Mouse (Mus musculus): ENCODE data around the gene Mgp.

The Mgp gene

DNA sequence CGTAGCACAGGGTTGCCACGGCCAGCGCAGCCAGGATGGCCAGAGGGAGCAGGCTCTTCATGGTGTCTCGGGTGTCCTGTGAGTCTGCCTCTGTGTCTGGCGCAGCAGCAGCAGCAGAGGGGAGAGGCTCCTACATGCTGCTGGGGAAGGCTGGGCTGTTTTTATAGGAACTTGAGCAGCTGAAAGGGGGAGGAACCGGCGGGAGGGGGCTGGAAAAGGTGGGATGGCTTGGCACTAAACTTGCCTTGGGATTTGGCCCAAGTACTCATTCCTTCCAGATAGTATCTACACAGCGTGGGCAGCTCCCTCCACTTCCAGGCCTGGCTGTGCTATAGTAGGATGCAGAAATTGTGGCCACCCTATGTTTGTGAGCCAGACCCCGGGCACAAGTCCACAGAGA, at the start of gene Mgp:
TSS of gene Mgp (minus strand) at position 154 of the 400 bp plus-strand sequence.
- peak; percentile 91 for DNase-seq (ENCODE audit: low read depth)

DNA sequence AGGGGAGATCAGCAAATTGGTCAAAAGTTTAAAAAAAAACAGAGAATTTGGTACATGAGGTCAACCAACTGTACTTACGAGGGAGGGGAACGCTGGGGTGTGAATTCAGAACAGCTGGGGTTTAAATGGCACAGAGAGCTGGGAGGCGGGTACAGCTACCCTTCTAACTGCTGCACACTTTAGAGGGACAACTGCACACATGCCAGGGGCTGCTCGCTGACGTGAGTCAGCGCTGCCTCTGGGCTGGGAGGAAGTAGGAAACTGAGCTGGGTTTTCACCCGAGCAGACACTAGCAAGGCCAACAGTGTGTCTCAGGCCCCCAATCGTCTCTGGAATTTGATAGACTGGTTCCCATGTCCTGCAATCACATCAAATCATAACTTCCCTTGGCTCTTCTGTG, 49.4 kb upstream of the Mgp start:
- DNase-seq (ENCODE audit: low read depth), result no peak

DNA sequence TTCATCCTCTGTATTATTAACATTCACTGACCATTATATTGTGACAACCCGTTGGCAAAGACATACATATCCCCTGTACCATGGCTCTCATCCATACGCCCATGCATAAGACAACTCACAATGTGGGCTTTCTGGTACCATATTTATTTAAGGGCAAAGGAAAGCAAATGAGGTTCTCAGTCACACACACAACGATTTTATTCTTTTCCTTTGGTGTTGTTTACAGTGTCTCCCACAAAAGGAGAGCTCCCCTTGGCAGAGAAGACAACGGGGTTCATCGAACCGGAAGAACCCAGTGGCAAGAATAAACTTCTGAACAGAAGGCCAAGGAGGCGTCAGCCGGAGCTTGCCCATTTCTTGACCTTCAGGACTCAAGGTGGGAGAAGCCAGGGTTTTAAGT, 47.9 kb upstream of the Mgp start, which contains the start of gene Pde6h:
TSS of gene Pde6h (plus strand) at position 301 of the 400 bp plus-strand sequence.
- no peak for DNase-seq (ENCODE audit: low read depth)

DNA sequence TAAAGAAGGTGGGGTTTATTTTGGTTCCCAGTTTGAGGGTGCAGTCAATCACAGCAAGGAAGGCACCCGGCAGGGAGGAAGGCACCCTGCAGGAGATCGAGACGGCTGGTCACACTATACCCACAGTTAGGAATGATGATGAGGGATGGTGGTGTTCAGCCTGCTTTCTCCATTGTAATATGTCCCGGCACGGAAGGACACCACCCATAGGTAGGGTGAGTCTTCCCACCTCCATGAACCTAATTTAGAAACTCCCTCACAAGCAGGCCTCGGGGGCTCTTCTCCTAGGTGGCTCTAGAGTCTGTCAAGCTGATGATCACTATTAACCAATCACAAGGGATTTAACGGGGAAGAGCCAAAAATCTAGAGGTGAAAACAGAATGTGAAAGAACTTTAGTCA, 47.2 kb upstream of the Mgp start:
- no peak for DNase-seq (ENCODE audit: low read depth)

DNA sequence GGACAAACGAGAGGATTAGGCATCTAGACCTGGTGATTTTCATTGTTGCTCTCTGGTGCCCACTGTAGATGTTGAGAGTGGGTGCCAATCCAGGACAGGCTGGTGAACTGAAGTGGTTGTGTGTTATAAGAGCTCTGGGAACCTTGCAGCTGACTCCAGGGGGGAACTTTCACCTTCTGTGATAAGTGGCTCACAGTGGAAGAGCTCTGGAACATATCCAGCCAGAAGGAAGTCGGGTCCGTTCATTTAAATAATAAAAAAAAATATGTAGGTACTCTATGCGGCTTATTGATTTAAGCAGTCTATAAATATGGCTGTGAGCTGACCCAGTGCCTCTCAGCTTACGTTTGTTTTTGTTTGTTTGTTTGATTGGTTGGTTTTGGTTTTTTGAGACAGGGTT, 46.5 kb upstream of the Mgp start, which contains the start of gene Erp27:
TSS of gene Erp27 (minus strand) at position 101 of the 400 bp plus-strand sequence.
- DNase-seq (ENCODE audit: low read depth), result no peak

DNA sequence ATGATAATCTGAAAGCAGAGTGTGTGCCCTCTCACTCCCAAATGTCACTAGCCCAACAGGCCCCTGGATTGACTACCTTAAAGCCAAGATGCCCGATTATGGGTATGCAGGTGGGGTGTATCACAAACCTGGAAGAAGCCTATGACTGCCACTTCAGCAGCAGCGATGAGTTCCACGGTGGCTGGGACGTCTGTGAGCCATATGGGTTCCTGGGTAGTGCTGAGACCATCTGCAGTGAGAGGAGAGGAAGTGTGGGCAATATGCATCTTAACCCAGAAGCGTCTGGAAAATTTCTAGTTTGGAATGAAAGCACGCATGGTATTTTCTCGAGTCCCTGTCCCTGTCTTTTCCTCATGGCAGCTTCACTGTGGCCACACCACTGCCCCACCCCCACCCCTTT, 46.0 kb upstream of the Mgp start:
- DNase-seq (ENCODE audit: low read depth), result no peak

DNA sequence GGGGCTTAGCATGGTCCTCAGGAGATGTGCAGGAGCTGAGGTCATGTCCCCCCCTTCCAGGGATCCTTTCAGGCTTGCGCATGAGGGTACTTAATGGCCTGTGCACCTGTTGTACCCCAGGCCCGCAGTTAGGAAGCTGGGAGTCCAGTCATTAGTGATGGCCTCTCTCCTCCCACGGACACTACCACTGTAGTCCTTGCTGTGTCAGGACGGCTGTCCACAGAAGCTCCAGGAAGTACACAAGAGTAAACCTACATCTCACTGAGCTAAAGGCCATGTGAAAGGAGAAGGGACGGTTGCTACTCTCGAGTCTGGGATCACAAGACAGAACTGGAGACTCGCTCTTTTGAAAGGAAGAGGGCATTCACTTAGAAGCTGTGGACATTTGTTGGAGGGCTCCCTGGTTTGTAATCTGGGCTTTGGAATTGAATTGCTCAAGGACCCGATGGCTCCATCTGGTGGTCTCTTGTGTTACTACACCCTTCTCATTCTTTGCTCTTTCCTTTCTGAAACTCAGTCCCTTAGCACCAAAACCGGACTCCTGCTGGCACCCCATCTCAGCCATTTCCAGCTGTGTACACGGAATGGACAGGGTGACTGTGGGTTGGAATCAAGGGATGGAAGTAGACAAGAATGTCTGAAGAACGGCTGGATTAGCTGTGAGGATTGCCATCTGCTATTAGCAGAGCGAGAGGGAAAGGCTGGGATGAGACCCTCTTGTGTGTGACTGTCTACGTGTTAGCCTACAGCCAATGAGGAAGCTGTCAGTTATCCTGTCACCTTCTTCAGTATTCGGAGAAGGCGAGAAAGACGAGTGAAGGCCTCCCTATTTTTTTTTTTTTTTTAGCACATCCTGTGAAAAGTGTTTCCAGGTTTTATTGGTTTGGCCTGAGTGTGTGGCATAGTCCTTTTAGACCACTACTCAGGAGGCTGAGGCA, 45.0 kb upstream of the Mgp start:
- DNase-seq (ENCODE audit: low read depth), result peak; percentile 59

DNA sequence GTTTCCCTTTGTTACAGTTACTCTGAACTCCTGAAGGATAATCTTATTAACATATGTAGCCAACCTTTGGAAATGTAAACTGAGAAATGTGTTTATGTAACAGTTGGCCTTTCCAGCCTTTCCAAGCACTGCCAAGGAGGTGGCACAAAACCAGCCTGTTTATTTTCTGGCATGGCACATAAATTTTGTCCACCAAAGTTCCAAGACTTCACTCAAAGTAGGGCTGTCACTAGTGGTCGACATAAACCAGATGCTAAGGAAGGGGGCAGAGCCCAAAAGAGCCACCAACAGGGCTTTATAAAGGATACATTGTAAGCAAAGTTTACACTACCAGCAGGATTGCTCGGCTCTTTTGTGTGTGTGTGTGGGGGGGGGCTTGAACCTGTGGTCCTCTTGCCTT, 42.3 kb upstream of the Mgp start:
- no peak for DNase-seq (ENCODE audit: low read depth)

DNA sequence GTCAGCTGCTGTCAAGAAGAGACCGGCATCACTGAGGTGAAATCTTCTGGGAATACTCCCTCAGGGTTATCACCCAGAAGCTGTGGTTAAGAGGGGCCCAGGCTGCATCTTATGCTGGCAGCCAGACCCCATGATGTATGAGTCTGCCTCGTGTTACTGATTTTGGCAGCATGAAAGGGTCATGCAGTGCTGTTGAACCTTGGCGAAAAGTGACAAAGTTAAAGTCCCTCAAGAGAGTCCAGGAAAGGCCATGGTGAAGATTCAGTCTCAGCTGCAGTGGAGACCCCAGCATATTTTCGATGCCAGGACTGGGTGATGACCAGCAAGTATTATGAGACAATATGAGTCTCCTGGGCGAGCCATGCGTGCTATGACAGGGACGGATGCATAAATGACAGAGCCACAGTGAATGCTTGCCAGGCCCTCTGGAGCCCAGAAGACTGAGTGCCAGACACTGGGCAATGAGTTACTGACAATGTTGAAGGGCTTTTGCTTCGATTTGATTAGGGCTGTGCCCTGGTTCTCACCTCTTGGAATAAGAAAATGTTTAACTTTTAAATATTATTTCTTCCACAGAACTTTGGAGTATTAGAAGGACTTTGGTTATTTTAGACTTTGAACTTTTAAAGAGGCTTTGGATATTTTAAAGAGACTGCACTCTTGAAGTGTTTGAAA, 40.2 kb upstream of the Mgp start:
- DNase-seq (ENCODE audit: low read depth), result no peak

DNA sequence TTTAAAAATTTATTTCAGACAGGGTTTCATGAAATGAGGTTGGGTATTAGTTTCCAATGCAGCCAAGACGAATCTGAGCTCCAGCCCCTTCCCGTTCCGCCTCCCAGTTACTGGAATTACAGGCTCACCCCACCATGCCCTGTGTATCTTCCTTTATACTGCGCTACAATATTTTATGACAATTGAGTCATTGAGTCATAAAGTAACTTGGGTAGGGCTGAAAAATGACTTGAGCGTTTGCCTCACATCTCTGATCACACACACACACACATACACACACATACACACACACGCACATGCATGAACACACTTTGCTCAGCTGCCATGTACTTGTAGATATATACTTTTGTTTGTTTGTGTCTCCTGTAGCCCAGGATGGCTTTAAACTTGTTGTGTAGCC, 38.6 kb upstream of the Mgp start:
- no peak for DNase-seq (ENCODE audit: low read depth)

DNA sequence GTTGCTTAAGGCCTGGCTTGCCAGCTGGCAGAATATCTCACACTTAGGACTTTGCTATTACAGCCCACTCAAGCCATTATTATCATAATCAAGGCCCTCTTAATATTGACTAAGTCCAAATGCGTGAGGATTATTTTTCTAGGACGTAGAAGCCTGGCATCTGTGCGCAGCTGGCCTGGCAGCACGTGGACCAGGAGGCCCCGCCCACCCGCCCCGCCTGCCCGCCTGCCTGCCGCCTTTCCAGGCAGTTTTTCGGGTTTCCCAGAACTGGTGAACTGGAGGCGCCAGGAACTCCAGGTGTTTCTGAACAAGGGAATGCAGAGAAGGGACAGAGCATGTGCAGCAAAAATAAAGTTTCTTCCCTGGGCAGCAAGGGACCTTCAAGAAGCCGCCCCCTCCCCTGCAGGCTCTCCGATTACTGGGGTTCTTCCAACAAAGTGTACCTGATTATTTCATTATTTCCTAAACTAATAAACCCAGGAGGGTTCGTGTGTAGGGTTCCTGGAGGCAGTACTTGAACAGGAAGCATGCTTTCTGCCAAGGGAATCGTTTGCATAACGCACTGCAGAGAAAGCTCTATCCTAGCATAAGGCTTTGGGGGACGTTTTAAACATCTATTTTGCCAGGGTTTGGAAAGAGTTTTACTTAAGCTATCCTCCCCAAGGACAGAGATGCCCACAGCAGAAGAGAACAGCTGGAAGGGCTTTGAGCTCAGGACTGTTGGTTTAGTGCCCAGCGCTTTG, 37.9 kb upstream of the Mgp start:
- no peak for DNase-seq (ENCODE audit: low read depth)

DNA sequence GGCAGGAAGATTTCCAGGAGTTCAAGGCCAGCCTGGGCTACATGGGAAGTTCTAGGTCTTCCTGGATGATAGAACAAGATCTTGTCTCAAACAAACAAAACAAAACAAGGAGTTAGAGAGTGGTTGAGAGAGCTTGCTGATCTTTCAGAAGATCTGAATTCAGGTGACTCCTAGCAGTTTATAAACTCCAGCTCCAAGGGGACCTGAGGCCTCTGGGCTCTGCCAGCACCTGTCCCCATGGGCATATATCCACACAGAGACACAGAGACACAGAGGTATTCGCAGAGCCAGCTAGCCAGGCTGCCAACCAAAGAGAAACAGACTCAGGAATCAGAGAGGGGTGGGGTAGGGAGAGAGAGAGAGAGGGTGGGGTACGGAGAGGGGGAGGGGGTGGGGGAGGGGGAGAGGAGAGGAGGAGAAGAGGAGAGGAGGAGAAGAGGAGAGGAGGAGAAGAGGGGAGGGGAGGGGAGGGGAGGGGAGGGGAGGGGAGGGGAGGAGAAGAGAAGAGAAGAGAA, 37.2 kb upstream of the Mgp start:
- DNase-seq (ENCODE audit: low read depth), result no peak

DNA sequence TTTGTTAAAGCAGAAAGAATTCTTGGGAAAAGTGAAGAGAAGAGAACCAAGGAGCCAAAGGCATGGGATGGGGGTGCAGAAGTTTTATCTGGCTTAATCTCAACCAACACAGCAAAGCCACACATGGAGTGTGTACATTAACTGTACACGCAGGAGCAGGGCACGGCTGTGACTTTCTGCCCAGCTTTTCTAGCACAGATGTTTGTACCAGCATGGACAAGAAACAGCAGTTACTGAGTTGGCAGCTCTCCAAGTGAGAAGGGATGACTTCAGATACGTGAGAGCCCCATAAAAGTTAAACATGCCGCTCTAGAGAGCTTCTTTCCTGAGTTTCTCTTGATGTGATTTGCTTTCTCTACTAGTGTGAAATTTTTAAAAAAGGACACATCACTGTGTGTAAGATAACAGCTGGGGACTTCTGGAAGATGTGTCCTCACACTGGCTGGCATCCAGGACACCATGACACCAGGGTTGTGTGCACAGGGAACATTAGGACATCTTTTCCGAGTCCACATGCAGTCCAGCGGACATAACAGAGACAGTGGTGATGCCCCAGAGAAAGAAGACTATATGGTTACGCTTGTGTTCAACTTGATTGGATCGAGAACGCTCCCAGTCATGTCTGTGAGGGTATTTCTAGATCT, 34.7 kb upstream of the Mgp start:
- DNase-seq (ENCODE audit: low read depth), result no peak

DNA sequence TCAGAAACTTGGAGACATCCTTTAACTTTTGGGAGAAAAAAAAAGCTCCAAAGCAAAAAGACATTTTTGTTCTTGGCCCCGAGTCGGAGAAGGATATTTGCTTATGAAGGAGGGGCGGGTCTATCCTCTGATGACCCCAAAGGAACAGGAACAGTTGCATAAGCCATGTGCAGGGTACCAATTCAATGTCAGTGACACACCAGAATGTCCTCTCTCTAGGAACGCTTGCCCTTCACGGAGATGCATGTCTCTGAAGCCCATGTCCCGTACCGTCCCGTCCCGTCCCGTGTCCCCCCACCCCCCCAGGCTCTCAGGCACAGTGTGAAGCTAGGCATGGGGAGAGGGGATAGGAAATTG, 31.3 kb upstream of the Mgp start:
- no peak for DNase-seq (ENCODE audit: low read depth)

DNA sequence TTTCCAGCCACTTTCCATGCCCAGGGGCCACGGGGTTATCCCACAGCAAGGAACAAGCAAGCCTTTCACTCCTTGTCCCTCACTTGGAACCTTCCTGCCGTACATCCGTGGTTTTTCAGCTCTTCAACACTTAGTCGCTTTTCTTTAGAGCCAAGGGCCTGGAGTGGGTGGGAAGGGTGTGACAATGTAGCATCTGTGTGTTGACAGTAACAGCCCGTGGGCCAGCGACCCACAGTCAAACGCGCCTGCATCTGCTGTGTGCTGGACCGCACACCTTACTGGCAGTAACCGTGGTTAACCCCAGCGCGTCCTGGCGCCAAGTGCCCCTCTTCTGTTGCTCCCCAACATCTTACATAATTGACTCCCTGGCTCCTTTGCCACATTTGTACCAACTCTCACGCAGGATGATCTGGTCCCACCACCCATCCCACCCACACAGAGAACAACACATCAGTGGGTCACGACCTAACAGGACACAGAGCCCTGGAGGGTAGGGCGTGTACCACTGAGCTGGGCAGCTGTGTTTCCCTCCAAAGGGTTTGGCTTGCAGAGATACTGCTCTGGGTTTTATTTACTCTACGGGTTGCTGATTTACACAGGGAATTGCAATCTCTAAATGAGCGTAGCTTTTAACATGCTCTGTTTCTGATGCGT, 30.8 kb upstream of the Mgp start:
- DNase-seq (ENCODE audit: low read depth), result no peak

DNA sequence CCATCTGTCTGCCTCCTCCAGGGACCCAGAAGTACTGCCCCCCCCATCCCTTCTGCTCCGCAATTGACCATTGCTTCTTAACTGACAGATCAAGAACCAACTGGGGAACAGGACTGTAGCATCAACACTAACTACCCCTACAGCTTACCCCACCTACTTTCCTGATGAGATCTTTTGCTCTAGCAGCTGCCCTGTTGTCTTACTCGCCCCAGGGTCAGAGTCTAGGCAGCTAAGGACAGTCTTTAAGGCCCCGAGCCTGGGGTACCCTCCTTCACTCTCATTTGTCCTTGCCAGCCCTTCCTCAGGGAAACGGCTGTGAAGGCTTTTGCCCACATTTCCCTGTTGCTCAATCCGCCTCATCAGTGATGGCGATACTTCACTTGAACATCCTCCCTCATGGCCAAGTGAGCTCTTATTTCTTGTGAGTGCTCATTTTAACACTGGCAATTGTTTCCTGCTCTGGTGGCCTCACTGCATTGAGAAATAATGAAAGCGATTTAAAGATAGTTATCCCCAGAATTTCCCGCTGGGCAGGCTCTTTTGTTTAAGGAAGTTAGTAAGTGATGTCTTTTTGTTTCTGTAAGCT, 28.4 kb upstream of the Mgp start:
- no peak for DNase-seq (ENCODE audit: low read depth)

DNA sequence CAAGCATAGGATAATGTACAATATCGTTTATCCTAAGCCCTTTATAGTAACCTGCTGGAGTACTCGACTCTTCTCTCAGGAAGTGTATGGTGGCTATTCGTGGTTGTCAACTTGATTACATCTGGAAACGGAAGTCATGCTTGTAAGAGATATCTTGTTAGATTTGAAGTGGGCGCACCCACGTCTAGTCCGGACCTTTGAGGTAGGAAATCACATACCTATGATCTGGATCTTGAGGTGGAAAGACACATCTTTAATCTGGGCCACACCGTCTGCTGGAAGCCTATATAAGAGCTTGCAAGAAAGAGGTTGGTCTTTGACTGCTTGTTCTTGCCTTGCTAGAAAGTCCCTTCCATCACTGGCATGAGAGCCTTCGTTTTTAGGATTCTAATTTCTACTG, 26.9 kb upstream of the Mgp start:
- DNase-seq (ENCODE audit: low read depth), result no peak

DNA sequence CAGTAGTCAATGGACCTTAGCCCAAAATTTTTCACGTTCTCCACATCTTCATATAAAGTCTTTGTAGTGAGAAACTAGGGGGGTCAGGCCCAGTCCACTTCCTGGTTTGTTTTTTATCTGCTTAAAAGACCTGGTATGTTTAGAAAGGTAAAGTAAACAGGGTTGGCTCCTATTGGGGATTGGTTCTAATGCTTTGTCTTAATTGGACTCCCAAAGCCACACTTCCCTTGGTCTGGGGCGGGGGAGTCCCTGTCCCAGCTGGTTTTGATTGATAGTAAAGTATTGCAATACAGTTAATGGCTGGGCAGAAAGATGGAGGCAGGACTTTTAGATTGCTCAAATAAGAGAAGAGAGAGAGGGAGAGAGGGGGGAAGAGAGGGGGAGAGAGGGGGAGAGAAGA, 25.4 kb upstream of the Mgp start:
- DNase-seq (ENCODE audit: low read depth), result no peak

DNA sequence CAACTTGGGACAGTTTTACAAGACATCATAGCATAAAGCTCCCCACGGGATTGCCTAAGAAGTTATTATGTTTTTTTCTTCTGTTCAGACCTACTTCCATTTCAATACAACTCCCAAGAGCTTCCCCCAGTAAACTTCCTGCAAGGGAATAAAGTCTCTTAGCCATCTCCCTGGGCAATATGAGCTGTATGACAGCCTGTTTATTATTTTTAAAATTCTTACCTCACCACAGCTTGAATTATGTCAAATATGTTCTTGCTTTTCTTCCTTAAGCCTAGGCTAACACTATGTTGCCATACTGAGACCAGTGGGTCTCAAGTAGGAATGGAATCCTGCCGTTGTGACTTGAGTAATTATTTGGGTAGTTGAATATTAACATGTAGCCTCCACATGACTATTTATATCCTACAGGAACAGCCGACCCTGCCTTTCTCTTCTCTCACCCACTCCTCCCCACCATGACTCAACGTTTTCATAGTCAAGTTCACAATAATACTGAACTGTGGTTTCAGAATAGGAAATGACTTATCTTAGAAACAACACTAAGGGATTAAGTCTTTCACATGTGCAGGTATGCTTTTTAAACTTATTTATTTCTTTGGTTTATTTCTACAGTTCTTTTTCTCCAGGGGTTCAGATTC, 24.9 kb upstream of the Mgp start:
- DNase-seq (ENCODE audit: low read depth), result peak; percentile 82

DNA sequence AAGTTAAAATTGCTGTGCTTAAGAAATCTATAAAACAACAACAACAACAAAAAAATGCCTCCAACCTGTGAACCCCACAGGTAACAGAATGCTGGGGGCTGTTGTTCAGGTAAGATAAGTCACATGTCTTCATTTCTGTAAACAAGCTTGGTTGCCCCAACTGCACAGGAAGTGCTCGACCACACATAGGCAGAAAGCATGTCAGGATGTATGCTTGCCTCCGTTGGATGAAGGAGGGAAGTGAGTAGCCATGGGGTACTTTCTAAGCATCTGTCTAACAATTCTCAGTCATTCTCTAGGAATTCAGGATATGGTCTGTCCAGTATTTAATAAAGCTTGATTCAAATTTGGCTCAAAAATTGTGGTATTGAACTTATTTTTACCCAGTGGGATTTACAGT, 23.3 kb upstream of the Mgp start:
- no peak for DNase-seq (ENCODE audit: low read depth)

DNA sequence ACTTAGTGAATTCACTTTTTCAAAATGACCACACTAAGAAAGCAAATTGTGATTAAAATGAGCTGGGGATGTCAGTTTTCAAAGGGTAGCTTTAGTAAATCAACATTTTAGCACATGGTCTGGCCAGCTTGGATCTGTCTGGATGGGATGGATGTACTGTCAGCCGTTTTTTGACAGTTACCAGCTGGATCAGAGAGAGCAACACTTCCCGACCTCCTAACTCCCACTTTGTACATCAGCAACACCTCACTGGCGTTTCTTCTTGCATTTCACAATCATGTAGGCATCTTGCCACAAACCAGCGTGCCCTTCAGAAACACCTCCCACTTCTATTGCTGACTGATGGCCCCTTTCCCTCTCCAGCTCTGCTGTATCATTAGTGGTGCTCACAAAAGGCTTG, 22.6 kb upstream of the Mgp start:
- DNase-seq (ENCODE audit: low read depth), result peak; percentile 89

All from fibroblast of lung, adult 2 months (primary cell).